Mouse (Mus musculus): ENCODE data around the gene Ralgapa2. TPM values are rescaled to one million over a fixed set of nuclear protein-coding genes. Genes with fewer than 3 reads are reported as not detected.

The Ralgapa2 gene
- polyA plus RNA-seq, 1 experiment: 10.7 TPM

DNA sequence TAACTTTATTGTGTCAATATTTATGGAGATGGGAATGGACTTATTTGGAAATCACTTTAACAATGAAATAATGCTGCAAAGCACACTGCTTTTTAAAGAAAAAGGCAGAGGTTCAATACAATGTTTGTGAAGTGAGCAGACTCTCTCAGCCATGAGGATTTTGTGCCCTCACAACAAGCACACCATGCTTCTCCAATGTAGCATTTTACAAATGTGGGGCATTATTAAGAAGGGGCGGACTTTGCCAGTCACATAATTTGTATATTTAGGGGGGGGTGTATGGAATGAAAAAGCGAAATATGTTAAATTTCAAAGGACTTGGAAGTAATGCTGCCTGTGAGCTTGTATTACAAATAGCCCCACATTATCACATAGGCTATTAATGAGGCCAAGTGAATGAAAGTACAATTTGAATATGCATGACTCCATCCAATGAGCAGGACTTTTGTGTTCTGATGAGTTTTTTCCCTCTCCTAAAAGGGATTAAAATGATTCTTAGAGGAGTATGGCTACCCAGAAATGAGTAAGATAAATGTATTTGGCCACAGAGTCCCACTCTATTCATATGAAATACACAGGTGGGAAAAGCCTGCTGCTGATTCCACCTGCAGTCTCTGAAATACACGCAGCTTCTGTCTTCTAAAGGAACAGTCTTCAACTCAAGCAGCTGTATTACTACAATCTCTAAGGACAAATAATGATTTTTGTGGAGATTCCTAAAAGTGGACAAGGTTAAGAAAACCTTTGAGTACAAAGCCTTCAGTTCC lies 187.8 kb downstream of the Ralgapa2 start:
- DNase-seq (ENCODE audit: low read depth, low spot score): no peak
- WGBS: 92% methylated on average over 3 of the region's 3 CpGs

DNA sequence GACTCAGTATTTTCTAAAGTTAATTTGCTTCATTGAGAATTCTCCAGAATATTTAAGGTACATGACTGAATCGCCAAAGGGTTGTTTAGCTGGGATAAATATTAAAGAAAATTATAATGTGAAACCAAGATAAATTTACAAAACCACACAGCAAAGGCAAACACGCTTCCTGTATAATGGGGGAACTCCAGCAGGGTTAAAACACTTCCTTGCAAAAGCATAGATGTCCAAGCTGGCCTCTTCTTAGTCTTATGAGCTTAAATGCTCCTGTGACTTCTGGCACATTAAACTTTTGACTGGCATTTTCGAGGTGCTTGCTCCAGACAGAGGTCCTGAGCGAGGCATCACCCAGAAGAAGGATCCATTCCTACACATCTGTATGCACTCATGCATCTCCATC lies 188.6 kb downstream of the Ralgapa2 start:
- no peak for DNase-seq (ENCODE audit: low read depth, low spot score)
- 87% methylated on average over 4 of the region's 4 CpGs for WGBS

DNA sequence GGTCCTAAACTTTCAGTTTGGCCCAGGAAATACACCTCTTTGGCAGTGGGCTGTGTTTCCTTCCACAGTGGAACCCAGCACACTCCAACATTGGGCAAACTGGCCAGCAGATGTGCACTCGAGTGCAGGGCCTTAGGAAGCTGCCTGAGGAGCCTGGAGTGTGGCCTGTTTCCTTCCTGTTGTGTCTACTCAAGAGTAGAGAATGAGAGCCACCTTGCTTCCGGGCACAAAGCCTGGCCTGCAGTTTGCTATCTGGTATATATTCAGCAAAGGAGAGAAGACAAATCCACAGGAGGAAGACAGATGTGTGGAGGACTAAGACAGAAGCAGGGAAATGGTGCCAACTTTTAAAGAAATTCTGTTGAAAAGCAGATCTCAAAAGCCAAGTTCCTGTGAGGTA lies 189.4 kb downstream of the Ralgapa2 start:
- no peak for DNase-seq (ENCODE audit: low read depth, low spot score)
- WGBS: 59% methylated on average over 2 of the region's 2 CpGs

DNA sequence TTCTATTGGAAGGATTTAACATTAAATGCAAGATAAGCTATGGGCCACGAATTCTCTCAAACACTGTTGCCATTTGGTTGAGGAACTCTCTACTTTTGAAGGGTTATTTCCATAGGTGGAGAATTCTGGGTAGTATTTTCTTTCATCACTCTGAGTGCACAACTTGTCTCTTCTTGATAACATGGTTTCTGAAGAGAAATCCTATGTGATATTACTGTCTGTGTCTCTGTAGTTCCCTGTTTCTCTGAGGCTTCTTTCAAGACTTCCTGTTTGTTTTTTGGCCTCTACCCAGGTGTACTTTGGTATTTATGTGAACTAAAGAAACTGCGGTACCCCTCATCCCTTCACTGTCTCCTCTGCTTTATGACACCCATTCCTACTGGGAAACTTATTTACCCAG lies 190.1 kb downstream of the Ralgapa2 start:
- WGBS: 53% methylated on average over 2 of the region's 2 CpGs

DNA sequence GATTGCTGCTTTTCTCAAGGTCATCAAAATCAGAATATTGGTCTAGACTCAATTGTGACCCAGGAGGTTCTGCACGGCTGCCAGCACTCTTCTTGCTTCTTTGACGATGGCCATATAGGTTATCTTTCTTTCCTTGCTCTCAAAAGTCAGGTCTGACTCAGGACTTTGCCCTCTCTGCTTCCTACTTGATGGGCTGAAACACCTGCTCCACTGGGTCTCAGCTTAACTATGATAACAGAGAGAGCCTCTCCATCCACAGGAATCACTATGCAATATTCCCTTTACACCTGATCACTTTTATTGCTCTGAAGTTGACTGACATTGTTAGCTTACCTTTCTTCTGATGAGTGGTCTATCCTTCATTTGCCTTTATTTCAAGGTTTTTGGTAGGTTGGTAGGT lies 191.5 kb downstream of the Ralgapa2 start:
- DNase-seq (ENCODE audit: low read depth, low spot score): no peak
- WGBS: 37% methylated on average over 2 of the region's 2 CpGs

More for the DNA sequence above, 190.1 kb downstream of the Ralgapa2 start:
- no peak for DNase-seq (ENCODE audit: low read depth, low spot score)

DNA sequence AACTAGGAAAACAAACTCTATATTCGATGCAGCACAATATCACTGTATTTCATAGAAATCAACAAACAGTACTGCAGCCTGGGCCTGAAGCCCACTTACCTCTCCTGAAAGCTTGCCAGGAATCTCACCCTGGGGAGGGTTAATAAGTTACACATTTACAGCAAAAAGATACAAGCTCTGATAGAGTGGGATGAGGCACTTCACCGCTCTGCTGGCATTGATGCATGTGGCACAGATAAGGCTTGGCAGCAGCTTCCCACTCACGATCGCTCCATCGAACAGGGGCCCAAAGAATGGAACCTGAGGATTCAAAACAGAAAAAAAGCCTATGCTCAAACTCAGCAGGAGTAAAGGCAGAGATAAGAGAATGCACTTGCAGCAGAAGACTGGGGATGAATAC lies 197.4 kb downstream of the Ralgapa2 start:
- no peak for DNase-seq (ENCODE audit: low read depth, low spot score)
- 49% methylated on average over 5 of the region's 5 CpGs for WGBS

DNA sequence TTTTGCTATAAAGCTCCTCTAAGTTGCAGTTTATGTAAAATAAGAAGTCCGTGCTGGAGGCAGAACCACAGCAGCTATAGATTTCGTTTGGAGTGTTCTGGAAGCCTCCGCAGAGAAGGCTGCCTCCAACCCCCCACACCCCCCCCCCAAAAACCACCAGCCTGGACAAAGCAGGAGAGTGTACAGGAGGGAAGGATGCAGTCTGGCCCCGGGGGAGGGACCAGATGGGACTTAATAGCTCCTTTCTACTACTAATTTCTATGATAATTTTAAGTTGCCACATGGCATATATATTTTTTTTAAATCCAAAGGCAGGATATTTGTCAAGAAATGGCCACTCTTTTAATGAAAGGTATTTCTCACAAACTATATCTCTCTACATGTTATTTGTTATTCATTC lies 198.3 kb downstream of the Ralgapa2 start:
- DNase-seq (ENCODE audit: low read depth, low spot score): no peak
- 89% methylated on average over 4 of the region's 4 CpGs for WGBS

DNA sequence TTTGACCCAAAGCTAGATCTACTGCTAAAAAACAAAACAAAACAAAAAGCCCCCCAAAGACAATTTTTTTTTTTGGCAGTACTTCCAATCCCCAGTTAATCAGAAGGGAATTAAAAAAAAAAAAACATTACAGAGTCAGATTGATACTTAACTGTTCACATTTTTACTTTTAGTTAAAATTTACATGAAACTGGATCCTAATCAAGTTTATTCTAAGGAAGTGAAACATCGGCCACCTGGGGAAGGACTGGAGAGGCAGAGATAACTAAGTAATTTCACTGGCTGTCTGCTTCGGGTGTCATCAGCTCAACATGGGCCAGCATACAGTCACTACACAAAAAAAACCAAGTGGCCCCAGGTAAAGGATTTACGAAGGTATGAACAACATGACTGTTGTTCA lies 201.4 kb downstream of the Ralgapa2 start:
- DNase-seq (ENCODE audit: low read depth, low spot score): no peak

DNA sequence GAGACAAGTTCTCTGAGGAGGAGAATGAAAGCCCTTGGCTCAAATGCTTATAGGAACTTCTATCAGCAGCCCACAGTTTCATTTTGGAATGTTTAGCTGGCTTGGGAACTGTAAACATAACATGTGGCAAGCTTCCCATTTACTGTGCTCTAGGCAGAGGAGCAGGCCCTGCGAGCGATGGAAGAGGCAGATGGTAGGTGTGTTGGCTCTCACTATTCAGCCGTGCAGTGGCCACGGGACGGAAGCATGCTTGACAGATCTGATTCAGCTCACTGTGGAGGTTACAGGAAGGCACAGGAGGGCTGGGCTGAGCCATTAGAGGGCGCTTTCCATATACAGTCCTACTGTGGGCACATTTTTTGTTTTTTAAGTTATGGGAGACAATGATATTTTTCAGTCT lies 201.9 kb downstream of the Ralgapa2 start:
- WGBS: 46% methylated on average over 6 of the region's 6 CpGs
- no peak for DNase-seq (ENCODE audit: low read depth, low spot score)

More for the DNA sequence above, 201.4 kb downstream of the Ralgapa2 start:
- 69% methylated on average over 3 of the region's 3 CpGs for WGBS

DNA sequence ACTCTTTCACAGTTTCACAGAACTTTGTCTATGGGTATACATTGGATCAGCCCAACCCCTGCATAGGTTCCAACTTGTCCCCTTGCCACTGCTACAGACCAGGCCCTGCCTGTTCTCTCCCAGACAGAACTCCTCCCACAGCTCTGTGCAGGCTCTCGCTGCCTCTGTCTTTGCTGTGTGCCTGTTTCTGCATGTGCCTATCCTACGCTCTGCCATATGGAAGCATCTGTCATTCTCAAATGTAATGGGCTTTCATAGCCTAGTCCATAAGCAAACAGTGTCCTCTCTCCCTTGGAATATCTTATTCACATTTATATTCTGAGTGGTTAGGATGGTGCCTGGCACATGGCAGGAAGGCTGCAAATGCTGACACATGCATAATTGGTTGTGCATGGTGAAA lies 202.7 kb downstream of the Ralgapa2 start:
- DNase-seq (ENCODE audit: low read depth, low spot score): no peak
- 95% methylated on average over 2 of the region's 2 CpGs for WGBS

DNA sequence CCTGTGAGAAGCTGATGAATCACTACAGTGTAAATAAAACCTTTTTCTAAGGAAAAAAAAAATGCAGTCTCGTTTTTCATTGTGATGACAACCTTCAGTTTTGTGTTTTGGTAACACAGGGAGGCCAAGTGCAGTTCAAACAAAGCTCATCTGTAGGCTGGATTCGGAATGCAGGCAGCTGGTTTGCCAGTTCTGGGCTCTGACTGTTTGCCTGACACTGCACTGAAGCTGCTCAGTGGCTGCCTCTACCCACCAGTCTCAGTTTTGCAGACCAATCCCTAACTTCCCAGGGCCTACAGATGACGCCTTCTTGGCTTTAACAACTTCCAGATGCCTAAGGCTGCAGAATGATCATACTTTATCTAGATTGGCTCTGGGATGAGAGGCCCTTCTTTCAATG lies 205.1 kb downstream of the Ralgapa2 start:
- no peak for DNase-seq (ENCODE audit: low read depth, low spot score)

DNA sequence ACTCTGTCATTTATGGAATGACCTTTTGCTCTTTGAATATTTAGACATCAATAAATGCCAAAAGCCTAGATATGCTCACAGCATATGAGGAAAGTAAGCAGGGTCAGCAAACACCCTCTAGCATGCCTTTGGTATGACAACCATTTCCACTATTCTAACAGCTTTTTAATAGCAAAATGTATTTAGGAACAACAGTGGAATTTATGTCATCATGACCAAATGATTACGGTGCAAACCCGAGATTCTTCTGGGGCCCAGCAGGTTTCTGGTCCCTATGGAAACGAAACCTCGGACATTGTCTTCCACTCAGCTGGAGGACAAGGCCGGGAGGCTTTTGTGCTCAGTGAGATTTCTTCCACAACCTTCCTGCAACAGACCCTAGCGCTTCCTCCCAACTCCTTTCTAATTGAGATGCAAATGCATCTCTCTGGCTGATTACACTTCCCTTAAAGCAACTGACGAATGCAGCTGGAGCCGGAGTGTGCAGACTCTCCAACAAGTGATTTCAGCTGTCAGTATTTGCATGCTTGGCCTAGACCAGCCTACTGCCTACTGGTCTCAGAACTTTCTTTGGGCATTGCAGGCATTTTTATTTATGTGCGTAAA lies 209.9 kb downstream of the Ralgapa2 start:
- 76% methylated on average over 9 of the region's 9 CpGs for WGBS
- no peak for DNase-seq (ENCODE audit: low read depth, low spot score)

More for the DNA sequence above, 205.1 kb downstream of the Ralgapa2 start:
- WGBS: 21% methylated on average over 3 of the region's 3 CpGs

DNA sequence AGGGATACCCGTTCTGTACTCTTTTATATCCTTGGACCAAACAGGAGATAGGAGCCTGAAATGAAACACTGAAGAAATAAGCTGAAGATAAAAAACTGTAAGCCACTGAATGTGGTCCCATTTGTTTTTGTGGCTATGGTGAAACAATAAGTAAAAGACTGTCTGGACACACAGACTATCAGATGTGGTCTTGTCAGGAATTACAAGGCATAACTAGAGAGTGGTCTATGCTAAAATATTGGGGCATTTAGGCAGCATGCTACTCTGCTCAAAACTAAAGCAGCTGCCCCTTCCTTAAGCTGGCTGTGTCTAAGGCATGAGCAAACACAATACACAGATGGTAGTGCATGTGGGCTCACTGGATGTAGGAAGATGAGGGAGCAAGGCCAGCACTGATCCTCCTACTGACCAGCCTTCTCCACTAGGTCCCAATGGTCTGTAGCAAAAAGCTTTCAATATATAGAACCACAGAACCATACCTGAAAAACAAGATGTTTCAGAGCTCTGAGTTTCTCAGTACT lies 211.6 kb downstream of the Ralgapa2 start:
- DNase-seq (ENCODE audit: low read depth, low spot score): no peak
- WGBS: 96% methylated on average over 1 of the region's 1 CpGs

DNA sequence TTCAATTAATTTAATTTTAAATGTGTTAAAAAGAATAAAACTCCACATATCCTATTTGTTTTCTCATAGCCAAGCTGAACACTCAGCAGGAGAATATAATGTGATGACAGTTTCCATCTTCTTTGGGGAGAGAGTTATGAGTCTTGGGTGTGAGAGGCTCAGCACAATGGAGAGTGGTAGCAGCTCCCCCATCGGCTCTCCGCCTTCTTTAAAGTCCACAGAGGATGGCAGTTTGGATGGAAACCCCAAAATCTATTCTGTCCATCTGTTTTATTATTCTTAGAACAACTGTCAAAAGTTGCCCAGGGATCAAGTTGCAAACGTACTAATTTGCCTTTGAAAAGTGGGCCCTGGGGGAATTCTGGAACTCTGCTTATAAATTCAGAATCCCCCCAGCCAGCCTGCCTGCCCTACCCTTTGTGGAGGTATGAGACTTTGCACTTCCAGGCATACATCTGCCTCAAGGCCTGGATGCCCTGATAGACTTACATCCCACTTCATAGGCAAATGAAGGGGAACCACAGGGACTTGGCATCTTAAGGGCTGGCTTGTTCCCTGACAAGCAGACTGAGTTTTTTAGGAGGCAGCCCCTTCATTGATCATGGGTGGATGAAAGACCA lies 212.2 kb downstream of the Ralgapa2 start:
- WGBS: 92% methylated on average over 3 of the region's 3 CpGs
- DNase-seq (ENCODE audit: low read depth, low spot score): no peak

DNA sequence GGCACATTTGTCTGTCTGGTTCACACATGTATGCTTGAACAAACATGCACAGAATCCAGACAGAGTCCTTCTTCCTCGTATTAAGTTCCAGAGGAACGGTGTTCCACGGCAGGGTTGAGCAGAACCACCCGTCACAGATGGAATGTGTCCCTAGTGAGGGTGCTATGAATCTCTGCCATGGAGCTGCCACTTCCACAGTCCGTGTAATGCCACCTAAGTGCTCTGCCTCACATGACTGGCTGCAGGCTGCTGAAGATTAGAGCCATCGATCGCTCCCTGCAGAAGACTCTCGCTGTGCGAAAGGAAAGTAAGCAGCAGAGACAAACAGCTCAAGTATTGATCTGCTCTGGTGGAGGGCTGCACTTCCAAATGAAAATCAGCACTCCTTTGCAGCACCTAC lies 218.6 kb downstream of the Ralgapa2 start:
- 83% methylated on average over 9 of the region's 9 CpGs for WGBS
- DNase-seq (ENCODE audit: low read depth, low spot score): no peak

DNA sequence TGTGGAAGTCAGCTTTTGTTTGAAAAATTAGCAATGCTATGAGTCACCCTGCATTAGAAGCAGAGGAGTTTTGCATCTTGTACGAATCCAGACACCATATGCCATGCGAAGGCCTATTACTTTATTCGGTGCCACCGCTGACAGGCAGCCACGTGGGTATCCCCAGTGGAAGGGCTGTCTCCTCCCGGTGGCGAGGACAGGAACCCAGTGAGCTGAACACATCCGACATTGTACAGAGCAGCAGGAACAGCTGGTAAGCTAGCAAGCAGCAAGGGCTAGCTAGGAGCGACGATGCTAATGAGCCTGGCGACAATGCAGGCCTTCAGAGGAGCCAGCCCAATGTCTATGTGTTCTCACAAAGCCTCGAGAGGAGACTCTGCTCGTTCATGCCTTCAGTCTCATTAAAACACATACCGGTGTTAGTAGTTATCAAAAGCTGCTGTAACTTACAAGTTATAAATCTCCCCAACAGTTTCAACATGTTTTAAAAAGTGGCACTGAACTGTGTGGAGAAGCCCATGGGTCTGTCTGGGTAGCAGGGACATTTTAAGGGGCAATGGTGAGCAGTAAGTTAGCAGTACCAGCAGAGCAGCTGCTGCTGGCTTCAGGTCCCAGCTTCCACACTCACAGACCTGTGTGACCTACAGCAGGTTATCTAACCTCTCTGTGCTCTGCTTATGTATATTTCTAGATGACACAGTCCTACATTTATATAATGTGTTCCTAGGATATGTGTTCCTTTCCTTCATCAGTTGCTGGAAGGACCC lies 221.1 kb downstream of the Ralgapa2 start:
- no peak for DNase-seq (ENCODE audit: low read depth, low spot score)
- 69% methylated on average over 14 of the region's 14 CpGs for WGBS

DNA sequence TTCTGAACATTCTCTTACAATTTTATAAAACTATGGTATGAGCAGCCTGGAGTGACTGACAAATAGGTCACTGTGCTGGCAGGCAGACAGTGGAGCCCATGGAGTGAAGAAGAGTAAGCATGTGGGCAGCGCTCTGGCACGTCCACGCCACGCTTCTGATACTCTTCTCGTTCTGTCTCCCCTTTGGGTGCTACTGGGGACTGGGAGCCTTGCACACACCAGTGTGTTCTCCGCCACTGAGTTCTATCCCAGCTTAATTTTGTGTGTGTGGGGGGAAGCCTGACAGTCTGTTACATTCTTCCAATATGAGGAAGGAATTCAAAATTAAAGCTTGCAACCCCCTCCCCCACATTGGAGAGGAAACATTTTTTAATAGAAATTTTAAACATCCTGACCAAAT lies 221.8 kb downstream of the Ralgapa2 start:
- 96% methylated on average over 6 of the region's 6 CpGs for WGBS
- no peak for DNase-seq (ENCODE audit: low read depth, low spot score)

DNA sequence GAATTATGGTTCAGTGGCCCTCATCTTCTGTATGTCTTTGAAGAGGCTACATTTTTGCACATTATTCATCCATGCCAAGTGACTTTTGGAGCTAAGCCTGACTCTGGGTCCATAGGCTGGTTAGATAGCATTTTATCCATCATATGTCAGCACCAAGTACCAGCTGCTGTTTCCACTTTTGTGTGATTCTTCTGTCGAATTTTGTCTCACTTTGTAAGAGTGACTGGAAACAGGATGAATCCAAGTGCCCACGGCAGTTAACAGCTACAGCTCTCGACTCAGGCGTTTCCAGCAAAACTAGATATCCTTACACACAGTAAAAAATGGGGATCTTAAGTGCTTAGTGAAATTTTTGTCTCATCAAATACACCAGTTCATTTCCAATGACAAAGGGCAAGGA lies 222.8 kb downstream of the Ralgapa2 start:
- 93% methylated on average over 4 of the region's 4 CpGs for whole genome bisulfite sequencing
- DNase-seq (ENCODE audit: low read depth, low spot score): no peak

DNA sequence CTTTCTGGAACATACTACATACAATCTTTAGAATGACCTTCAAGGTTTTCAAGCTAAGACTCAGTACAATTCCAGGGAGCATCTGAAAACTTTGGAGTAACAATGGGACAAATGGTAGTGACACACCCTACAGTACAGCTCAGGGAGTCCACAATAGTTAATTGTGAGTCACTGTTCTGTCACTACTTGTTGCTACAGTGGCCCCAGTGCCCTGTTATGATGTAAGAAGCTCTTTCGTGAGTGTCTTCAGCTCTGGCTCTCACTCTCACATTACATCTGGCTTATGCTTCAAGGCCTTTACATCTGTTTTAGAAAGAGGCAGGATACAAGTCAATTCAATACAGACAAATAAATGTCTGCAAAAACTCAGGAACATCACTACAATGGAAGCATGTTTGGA lies 223.8 kb downstream of the Ralgapa2 start:
- WGBS: 64% methylated on average over 1 of the region's 1 CpGs
- no peak for DNase-seq (ENCODE audit: low read depth, low spot score)

DNA sequence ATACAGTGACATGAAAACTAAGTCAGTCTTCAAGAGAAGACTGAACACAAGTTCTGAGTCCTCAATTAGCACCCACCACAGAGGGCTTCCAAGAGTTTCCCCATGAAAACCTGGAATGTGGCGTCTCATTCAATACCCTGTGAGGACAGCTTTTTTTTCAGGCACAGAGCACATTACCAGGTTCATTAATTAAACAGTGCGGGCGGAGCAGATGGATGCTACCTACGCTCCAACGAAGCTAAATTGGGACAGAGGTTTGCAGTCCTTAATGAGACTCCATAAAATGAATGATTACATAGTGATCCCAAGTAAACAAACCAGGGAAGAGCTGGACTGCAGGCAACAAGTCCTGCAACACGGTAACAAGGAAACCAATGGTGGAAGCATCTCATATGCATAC lies 224.6 kb downstream of the Ralgapa2 start:
- 54% methylated on average over 6 of the region's 6 CpGs for WGBS
- no peak for DNase-seq (ENCODE audit: low read depth, low spot score)

Data from large intestine, adult 2 months (tissue).